In the genomic region with DNA sequence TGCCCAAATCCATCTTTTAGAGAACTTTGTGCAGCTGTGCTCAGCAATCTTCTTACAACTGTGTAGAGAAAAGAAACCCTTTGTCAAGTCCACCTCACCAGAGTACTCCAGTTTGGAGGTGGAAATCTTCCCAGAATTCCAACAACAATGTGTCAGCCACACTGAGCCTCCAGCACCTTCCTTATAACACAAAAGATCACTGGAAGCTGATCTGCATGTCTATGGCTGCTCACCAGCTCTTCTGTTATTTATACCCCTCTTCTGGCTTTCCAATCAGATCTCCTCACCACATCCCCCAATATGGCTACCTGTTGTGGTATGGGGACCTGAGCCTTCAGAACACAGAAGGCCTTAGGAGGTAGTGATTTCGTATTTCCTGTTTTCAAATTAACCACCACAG, we compare ENCODE assay signal across 23 mouse cellular contexts. TPM values are rescaled to one million over a fixed set of nuclear protein-coding genes. Genes with fewer than 3 reads are reported as not detected.
"Had no signal": no experiment of that assay in that cellular context is flagged by ENCODE, and none has a peak within 500 bp of the region (broad histone marks: within the 10 kb centered on the region; RNA-seq: fewer than 3 reads in every experiment).

No protein-coding gene starts in this region.

- H3K9me3 ChIP-seq: heart, embryonic 13.5 days; heart, embryonic 15.5 days; hindbrain, embryonic 10.5 days; hindbrain, embryonic 12.5 days; limb, embryonic 10.5 days; limb, embryonic 12.5 days; liver, embryonic 13.5 days; liver, embryonic 15.5 days had no signal

- H3K4me1 ChIP-seq: heart, embryonic 13.5 days; heart, embryonic 15.5 days; hindbrain, embryonic 10.5 days; hindbrain, embryonic 12.5 days; limb, embryonic 10.5 days; limb, embryonic 12.5 days; liver, embryonic 13.5 days; liver, embryonic 15.5 days had no signal

- H3K4me3 ChIP-seq: heart, embryonic 13.5 days; heart, embryonic 15.5 days; hindbrain, embryonic 10.5 days; hindbrain, embryonic 12.5 days; layer of hippocampus, adult 2 months; left cerebral cortex, adult 2 months; limb, embryonic 10.5 days; limb, embryonic 12.5 days; liver, embryonic 13.5 days; liver, embryonic 15.5 days had no signal

- H3K27ac ChIP-seq: heart, embryonic 13.5 days; heart, embryonic 15.5 days; hindbrain, embryonic 10.5 days; hindbrain, embryonic 12.5 days; hindbrain, embryonic 14.5 days; layer of hippocampus, adult 2 months; left cerebral cortex, adult 2 months; limb, embryonic 10.5 days; limb, embryonic 12.5 days; liver, embryonic 13.5 days; liver, embryonic 15.5 days had no signal

- H3K36me3 ChIP-seq: heart, embryonic 13.5 days; heart, embryonic 15.5 days; hindbrain, embryonic 10.5 days; hindbrain, embryonic 12.5 days; limb, embryonic 10.5 days; limb, embryonic 12.5 days; liver, embryonic 13.5 days; liver, embryonic 15.5 days had no signal

- DNase-seq: gastrocnemius, postnatal 14 days; heart, adult 18-20 months; heart, postnatal 14 days; heart, postnatal 36 days; kidney, adult 18-20 months; kidney, adult 8-10 months; kidney, postnatal 10 days; kidney, postnatal 25 days; kidney, postnatal 4 days; liver; liver, embryonic 13.5 days had no signal

- H3K27me3 ChIP-seq: heart, embryonic 13.5 days; heart, embryonic 15.5 days; hindbrain, embryonic 12.5 days; limb, embryonic 12.5 days; liver, embryonic 13.5 days; liver, embryonic 15.5 days had no signal

- H3K9ac ChIP-seq: heart, embryonic 13.5 days; heart, embryonic 15.5 days; hindbrain, embryonic 12.5 days; hindbrain, embryonic 14.5 days; limb, embryonic 12.5 days; liver, embryonic 13.5 days; liver, embryonic 15.5 days had no signal

RNA-seq across cellular contexts. Expression of a gene that starts 50.2 kb away (rescaled TPM):
- total RNA-seq: granulocyte monocyte progenitor cell, adult 5-6 weeks had no signal
- polyA plus RNA-seq: inflammation-experienced regulatory T-cells, adult 6 months had no signal
